ENCODE assay signal across 8 mouse cellular contexts in genomic region chr12:4905946-4906345, GRCm38 (mm10). TPM values are rescaled to one million over a fixed set of nuclear protein-coding genes. Genes with fewer than 3 reads are reported as not detected.
DNase-seq lines count a peak whose midpoint lies in the region; ATAC-seq and TF ChIP-seq lines count a peak whose summit lies in the region.

No protein-coding gene starts in this region.

- WGBS in midbrain, embryonic 15.5 days: 78% methylated on average over 7 of the region's 7 CpGs

- peaks cover 30% of the 10 kb centered on the region for H3K4me1 ChIP-seq in G1E (ENCODE audit: insufficient read depth, low read depth, low read length)
- peaks cover 7% of the 10 kb centered on the region for H3K4me1 ChIP-seq in midbrain, embryonic 15.5 days

- H3K4me3 ChIP-seq in G1E (ENCODE audit: low read depth, low read length): peak overlapping the region; percentile 86; the same call in 1 of the 2 replicates
- no peak overlapping the region for H3K4me3 ChIP-seq in midbrain, embryonic 15.5 days

- H3K27me3 ChIP-seq in G1E (ENCODE audit: insufficient read depth, low read length): no peaks in the 10 kb centered on the region
- H3K27me3 ChIP-seq in midbrain, embryonic 15.5 days (replicated peaks): no peaks in the 10 kb centered on the region

- H3K9me3 ChIP-seq in G1E (replicated peaks): no peaks in the 10 kb centered on the region
- no peaks in the 10 kb centered on the region for H3K9me3 ChIP-seq in midbrain, embryonic 15.5 days

- H3K27ac ChIP-seq in midbrain, embryonic 15.5 days: no peak overlapping the region

- peaks cover 38% of the 10 kb centered on the region for H3K36me3 ChIP-seq in G1E (replicated peaks)
- H3K36me3 ChIP-seq in midbrain, embryonic 15.5 days (replicated peaks): no peaks in the 10 kb centered on the region

- no peak for TF ChIP-seq CTCF in G1E (IDR thresholded peaks at IDR 0.05; ENCODE audit: low read depth, low read length)

- peak overlapping the region; percentile 61 for H3K4me2 ChIP-seq in midbrain, embryonic 15.5 days

- no peak for ATAC-seq in G1E (ENCODE audit: extremely low read depth, insufficient number of reproducible peaks, low FRiP score, poor library complexity, severe bottlenecking)
- ATAC-seq in midbrain, embryonic 15.5 days (replicated peaks): no peak
- ATAC-seq in activated CD4-positive, CD25-positive, alpha-beta regulatory T cell, adult 4 months: no peak

- H3K9ac ChIP-seq in midbrain, embryonic 15.5 days: no peak overlapping the region

- peak; percentile 11 for DNase-seq in heart, postnatal 4 days
- DNase-seq in heart, postnatal 36 days: no peak
- DNase-seq in G1E (ENCODE audit: low spot score): no peak
- DNase-seq in cerebellum, postnatal 14 days: peak; percentile 28 to 32
- no peak for DNase-seq in adipocyte (ENCODE audit: low spot score)
- DNase-seq in urinary bladder, adult 18-20 months (ENCODE audit: low spot score in 2 of 2): no peak

- intact Hi-C loops in heart, postnatal 36 days (cut with DNase I): loop anchor here (2.0 to 5.0 kb wide), 2 partner anchors 15 to 1334 kb away; partner anchors contain the start of gene Dtnb

RNA-seq across cellular contexts. Expression of gene Ubxn2a, which starts 1.6 kb away (rescaled TPM):
- 10 to 100 TPM; 44.9 to 49.0 TPM for total RNA-seq in heart, postnatal 4 days (2021)
- 10 to 100 TPM; 67.8 to 69.2 TPM for total RNA-seq in heart, postnatal 36 days (2021)
- total RNA-seq in G1E (2014; fragmentation: Nextera tagmentation) (58.3 and 65.4 TPM in 2 replicates), G1E (2017) (73.9 and 75.5 TPM in 2 replicates)
- 14.3 and 22.6 TPM in 2 replicates for polyA plus RNA-seq in G1E (2012)
- 40.4 and 41.7 TPM in 2 replicates for polyA plus RNA-seq in midbrain, embryonic 15.5 days (2015; fragmentation: Nextera tagmentation; extraction: Ambion mirVana)
- 10 to 100 TPM; 12.1 to 15.2 TPM for polyA plus RNA-seq in activated CD4-positive, CD25-positive, alpha-beta regulatory T cell, adult 4 months (2017; shearing (Covaris generic))

RNA-seq across cellular contexts. Expression of gene Atad2b, which starts 11.2 kb away (rescaled TPM):
- total RNA-seq in heart, postnatal 4 days (2021): 10 to 100 TPM; 28.2 to 32.2 TPM
- 10 to 100 TPM; 13.2 to 15.8 TPM for total RNA-seq in heart, postnatal 36 days (2021)
- total RNA-seq in G1E (2014; fragmentation: Nextera tagmentation): 113 and 123 TPM in 2 replicates
- total RNA-seq in G1E (2017): 44.4 and 54.5 TPM in 2 replicates
- 28.5 and 39.1 TPM in 2 replicates for polyA plus RNA-seq in G1E (2012)
- 11.2 and 11.3 TPM in 2 replicates for polyA plus RNA-seq in midbrain, embryonic 15.5 days (2015; fragmentation: Nextera tagmentation; extraction: Ambion mirVana)
- polyA plus RNA-seq in activated CD4-positive, CD25-positive, alpha-beta regulatory T cell, adult 4 months (2017; shearing (Covaris generic)): 10 to 100 TPM; 12.4 to 14.4 TPM

RNA-seq across cellular contexts. Expression of gene Mfsd2b, which starts 31.8 kb away (rescaled TPM):
- total RNA-seq in heart, postnatal 4 days (2021): 1 to 10 TPM; 1.3 to 1.6 TPM
- total RNA-seq in heart, postnatal 36 days (2021): under 1 TPM; 0.42 to 0.65 TPM
- total RNA-seq in G1E (2014; fragmentation: Nextera tagmentation): 174 and 182 TPM in 2 replicates
- 72.0 and 77.5 TPM in 2 replicates for total RNA-seq in G1E (2017)
- polyA plus RNA-seq in G1E (2012): 120 and 159 TPM in 2 replicates
- polyA plus RNA-seq in midbrain, embryonic 15.5 days (2015; fragmentation: Nextera tagmentation; extraction: Ambion mirVana): 2.6 TPM in 2 replicates
- polyA plus RNA-seq in activated CD4-positive, CD25-positive, alpha-beta regulatory T cell, adult 4 months (2017; shearing (Covaris generic)): under 1 TPM; 0.16 to 0.25 TPM

Comparison
In these comparisons a context has a peak if more than half of its experiments do, and no peak if none do; other contexts are left out.
1. DNase-seq: peak in heart, postnatal 4 days (single experiment) and cerebellum, postnatal 14 days (2 of 2); none in heart, postnatal 36 days (0 of 2), G1E (single experiment), adipocyte (single experiment) and urinary bladder, adult 18-20 months (0 of 2).
2. RNA of gene Mfsd2b, which starts 31.8 kb away (total RNA-seq): 72.0 to 182 TPM in G1E; 1.3 to 1.6 TPM in heart, postnatal 4 days and 0.42 to 0.65 TPM in heart, postnatal 36 days; every median in the first group is over 10 times any median in the second.